Mouse (Mus musculus) adrenal gland, adult 2 months (tissue): Measurements from ENCODE around the gene Rpl41. TPM values are rescaled to one million over a fixed set of nuclear protein-coding genes. Genes with fewer than 3 reads are reported as not detected.
"Not testable (repeated sequence)": the region's sequence is repeated elsewhere in the genome, so short reads cannot be mapped to it uniquely, and the experiment has no call there.

ENCODE experiments used
- DNase-seq: peaks from one replicate; pipeline ENCODE4 v3.0.0; 2021
- polyA plus RNA-seq: library from polyadenylated mRNA; depleted of rRNA; stranded (reverse); fragments of >200 nt; gene quantifications from 2 replicates; pipeline ENCODE4 v1.2.3, GENCODE M21; 2012
- total RNA-seq, 2 experiments: library from RNA; stranded (reverse); gene quantifications; 2 replicates each; pipeline ENCODE4 v1.2.3; 2021

Rpl41 gene
- total and polyA plus RNA-seq, 3 experiments = 1,178 to 3,144 (median 3,028) TPM

DNA sequence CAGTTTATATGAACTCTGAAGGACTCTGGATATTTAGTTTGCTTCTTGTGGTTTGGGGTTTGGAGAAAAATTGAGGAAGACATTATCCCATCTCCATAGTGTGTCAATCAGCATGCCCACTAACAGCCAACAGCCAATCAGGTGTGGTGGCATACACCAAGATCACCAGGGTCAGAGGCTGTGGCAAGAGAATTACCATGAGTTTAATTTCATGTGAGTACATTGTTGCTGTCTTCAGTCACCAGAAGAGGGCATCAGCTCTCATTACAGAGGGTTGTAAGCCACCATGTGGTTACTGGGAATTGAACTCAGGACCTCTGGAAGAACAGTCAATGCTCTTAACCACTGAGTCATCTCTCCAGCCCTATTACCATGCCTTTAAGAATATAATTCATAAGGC, 7.2 kb upstream of the Rpl41 start:
- no peak for DNase-seq

DNA sequence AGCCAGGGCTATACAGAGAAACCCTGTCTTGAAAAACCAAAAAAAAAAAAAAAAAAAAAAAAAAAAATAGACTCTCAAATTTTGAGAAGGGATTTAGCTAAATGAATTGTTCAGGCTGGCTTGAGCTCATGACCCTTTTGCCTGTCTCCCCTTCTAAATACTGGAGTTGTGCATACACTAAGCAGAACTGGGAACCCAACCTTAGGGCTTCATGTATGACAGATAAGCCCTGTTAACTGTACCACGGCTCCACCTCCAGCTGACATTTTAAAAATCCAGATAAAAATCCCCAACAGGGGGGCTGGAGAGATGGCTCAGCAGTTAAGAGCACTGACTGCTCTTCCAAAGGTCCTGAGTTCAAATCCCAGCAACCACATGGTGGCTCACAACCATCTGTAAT, 6.5 kb upstream of the Rpl41 start:
- DNase-seq = not testable (repeated sequence)

DNA sequence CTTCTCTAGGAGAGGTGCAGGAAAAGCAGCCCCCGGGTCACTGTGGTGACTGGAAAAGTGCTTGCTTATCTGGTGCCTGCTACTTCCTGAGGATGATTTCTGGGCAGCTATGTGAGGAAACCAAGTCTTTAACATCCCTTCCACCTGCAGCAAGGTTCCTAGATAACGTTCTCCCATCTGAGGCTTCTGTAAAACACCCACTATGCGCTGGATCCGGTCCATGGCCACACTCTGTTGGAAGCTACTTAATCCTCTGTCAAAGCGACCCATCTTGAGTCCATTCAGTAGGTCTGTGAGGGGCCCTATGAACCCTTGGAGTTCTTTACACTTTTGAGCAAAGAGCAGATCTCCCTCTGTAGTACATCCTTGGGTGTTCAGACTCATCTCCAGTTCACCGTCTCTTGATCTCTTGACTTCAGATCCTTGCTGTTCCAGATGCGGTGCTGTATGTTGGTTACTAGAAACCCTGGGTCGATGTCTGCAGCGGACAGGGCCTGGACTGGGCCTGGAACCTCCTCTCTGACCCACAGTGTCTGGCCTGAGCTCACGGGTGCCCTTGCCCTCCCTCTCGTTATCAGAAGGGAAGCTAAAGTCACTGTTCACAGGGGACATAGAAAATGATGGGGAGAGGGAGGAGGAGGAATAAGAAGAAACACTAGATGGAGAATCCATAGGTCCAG, 1.2 kb upstream of the Rpl41 start:
- not testable (repeated sequence) for DNase-seq

DNA sequence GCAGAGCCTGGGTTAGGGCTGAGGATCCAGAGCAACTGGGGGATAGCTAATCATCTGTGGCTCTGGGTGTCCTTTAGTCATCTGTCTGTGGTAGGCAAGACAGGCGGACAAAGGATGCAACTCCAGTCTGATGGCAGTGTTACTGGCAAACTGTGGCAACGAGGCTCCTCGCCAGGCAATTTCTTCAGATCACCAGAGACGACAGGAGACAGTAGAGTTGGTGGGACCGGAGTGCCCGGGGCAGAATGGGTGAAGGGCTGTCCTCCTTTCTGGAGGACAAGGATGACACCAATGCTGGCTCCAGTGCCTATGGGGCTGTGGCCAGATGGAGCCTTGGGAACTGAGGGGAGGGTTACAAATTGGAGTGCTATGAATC, 565 bp upstream of the Rpl41 start:
- DNase-seq = not testable (repeated sequence)

DNA sequence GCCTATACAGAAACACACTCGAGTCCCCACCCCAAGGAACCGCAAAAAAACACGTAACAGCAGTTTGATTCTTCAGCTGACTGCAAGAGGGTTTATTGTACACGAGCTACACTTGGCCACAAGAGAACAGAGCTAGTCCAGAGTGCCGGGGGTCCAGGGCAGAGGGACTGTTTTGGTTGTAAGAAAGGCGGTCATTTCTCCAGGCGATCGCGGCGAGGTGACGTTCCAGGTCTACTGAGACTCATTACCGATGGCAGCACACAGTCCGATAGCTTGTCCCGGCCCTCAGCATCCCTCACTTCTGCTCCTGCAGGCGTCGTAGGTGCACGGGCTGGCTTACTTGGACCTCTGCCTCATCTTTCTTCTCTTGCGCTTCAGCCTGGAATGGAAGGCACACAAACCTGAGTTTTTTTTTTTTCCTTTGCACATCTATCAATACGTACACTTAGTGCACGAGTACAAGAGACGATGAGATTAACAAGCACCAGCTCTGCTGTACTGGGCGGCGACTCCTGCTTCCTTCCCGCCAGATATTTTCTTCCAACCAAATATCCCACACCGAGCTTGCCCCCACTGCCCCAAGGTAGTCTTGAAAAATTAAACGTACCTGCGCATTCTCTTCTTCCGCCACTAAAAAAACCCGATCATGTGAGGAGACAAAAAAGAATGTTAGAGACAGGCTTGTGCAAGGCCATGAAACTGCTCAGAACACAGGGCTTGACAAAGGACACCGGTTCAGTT, 884 bp downstream of the Rpl41 start:
- DNase-seq = not testable (repeated sequence)

DNA sequence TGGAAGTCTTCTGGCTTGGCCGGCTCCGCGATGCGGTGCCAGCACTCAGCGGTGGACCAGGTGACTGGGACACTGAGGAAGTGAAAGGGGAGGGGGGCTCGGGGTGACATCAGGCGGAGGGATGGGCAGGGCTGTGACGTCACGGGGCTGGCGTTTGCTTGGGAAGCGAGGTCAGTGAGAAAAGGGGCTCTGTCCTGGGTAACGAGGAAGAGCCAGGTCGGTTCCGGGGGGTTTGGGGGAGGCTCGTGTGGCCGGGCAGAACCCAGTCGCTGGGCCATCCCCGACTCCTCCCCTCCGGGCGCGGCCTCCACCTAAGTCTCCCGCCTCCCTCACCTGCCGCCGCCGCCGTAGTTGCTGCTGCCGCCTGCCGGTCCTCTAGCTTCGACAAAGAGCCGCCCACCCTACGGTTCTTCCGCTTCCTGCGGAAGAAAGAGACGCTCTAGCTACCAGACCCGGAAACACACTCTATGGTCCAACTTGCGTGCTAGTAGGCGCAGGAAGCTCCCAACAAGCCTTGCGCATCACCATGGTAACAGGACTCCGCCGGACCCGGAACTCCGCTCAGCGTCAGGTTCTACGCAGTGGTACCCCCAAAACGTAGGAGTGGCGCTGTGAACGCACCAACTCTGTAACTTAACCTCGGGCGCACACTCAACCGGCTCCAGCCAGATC, 1.6 kb downstream of the Rpl41 start, which contains the start of gene Zc3h10:
Zc3h10 (minus strand) TSS at position 414 of the 672 bp plus-strand sequence.
- DNase-seq = peak; percentile 96

DNA sequence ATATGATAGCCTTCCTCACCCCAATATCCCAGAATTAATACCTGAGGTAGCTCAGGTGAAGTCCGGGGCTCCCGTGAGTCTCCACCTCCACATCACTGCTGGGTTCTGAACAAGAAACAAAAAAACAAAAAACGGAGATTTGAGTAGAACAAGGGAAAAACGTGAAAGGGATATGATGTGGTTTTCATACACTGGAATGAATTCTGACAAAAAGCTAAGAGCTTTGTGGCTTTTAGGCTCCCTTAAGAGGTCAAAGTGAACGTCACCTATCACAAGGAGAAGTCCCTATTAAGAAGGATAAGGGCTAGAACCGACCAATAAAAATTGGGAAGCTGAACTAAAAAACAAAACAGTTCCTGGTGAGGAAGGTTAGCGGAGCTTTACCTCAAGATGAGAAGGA, 2.3 kb downstream of the Rpl41 start:
- no peak for DNase-seq

DNA sequence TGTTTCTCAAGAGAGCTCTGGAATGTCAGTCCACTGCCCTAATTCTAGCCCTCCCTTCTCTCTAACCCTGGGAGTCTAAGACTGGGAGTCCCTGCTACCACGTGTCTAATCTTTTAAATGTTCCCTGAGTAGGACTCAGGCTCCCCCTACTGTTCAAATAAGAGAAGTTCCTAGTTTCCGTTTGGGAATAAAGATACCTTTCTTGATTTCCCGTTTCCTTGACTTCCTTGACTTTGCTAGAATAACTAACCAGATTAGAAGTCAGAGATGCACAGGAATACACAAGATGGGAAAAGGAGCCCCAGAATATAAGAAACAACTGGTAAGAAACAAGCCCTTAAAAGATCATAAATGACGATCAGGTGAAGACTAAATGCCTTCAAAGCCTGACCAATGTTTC, 2.7 kb downstream of the Rpl41 start:
- DNase-seq = no peak

DNA sequence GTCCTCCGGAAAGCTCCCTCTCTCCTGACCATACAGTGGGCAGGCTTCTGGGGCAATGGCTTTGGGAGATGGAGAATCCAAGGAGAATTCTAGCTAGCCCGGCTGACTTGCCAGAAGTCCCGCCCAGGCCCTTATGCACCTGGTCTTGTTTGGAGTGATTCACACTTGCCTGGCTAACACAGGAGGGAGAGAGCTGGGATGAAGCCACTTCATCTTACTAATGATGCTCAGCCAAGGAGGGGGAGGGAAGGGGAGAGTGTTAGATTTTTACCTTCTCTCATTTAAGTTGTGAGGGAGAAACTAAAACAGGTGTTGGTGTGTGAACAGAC, 3.6 kb downstream of the Rpl41 start:
- no peak for DNase-seq

DNA sequence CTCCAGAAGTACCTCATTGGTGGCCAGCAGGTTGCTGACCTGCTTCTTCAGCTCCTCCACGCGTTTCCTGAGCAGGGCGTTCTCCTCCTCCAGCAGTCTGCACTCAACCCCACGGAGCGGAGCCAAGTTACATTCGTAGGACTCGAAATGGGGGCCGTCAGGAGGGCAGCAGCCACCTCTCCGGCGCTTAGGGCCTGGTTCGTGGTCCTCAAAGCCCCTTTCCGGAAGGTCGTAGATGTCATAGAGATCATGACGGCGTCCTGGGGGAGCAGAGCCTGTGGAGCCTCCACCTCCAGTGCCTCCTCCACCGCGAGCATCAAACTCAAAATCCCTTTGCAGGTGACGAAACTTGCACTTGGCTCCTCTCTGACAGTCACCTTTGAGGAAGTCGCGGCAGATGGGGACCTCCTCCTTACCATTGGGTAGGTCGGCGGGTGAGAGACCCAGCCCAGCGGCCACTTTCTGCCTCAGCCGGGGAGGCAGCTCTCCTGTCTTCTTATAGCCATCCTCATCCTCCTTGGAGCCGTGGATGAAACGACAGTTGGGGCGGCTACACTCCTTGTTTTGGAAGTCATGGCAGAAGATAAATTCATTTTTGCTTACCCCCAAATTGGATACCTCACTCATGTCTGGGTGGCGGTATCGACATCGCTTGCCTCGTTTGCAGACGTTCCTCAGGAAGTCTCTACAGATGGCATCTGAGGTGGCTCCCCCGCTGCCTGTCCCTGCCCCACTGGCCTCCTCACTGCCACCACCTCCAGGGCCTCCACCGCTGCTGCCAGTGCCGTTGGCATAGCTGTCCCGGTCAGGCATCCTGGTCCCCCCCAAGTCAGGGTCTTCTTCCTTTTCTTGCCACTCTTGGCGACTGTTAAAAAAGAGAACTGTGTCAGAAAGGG, 4.2 kb downstream of the Rpl41 start:
- DNase-seq = no peak

DNA sequence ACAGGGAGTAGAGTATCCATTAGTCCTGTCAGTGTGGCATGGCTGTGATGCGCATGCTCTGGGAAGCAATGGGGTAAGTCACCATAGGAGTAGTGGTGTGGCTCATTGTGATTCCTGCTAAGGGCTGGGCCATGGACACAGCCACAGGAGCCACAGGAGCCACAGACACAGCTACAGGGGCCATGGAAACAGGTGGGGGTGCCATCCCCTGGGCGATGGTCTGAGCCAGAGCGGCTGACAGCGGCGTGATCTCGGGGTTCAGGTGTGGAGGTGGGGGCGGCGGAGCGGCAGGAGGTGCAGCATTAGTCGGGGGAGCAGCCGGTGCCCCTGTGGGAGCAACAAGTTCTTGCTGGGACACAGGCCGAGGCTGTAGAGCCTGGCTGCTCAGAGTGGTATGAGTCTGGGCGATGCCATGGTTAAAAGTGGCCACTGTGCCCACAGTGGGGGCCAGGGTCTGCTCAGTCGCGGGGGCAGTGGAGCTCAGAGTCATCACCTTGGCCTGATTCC, 4.9 kb downstream of the Rpl41 start:
- DNase-seq = no peak

DNA sequence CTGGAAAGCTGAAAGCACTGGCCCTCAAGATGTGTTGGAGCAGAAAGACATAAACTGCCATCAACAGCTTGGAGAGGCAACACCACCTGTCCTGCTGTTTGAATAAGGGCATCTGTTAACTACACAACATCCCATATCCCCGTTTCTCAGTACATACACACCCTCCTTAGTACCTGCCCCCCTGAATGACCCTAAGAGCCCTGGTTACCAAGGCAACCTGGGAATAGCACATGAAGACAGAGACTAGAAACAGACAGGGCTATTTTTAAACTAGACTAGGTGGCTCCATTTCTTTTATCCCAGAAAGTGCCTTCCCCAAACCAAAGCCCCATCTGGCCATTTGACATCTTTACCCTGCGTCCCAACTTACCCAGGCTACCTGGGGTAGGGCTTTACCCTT, 6.0 kb downstream of the Rpl41 start:
- no peak for DNase-seq

DNA sequence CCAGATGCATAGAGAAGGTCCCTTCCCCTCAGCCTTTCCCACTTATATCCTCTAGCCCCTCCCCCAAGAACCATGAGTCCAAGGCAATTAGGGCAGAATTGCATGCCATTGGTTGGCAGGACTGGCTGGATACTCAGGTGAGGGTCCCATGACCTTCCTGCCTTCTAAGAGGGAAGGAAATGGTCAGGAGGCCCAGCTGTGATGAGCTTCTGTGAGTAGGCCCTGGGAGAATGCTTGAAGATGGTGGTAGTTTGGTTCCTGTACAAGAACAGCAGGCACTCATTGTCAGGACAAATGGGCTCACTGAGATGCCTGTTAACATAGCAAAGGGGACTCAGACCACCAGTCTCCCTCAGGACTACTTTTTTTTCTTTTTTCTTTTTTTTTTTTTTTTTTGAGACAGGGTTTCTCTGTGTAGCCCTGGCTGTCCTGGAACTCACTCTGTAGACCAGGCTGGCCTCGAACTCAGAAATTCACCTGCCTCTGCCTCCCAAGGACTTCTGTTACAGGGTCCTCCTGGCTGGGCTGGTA, 10.7 kb downstream of the Rpl41 start:
- no peak for DNase-seq

DNA sequence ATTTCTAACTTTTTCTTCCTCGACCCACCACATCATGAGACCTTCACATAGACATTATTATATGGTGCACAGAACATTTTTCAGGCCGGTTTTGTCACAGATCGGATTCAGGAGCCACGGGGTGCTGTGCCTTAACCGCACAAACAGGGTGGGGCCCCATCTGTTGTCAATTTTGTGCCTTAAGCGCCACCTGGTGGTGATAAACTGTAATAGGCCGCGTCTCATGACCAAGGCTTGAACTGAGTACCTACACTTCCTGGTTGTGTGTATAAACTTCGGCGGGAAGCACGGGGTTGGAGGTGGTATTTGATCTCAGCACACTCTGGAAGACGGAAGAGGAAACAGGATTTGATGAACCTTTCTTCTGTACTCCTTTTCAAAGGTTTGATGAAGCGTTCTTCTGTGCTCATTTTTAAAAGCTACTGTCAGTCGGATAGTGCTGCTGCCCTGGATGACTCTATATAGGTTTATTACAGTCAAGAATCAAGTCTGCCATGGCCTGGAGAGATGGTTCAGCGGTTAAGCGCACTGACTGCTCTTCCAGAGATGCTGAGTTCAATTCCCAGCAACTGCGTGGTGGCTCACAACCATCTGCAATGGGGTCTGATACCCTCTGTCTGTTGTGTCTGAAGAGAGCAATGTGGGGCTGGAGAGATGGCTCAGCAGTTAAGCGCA, 12.7 kb downstream of the Rpl41 start:
- peak; percentile 88 for DNase-seq

DNA sequence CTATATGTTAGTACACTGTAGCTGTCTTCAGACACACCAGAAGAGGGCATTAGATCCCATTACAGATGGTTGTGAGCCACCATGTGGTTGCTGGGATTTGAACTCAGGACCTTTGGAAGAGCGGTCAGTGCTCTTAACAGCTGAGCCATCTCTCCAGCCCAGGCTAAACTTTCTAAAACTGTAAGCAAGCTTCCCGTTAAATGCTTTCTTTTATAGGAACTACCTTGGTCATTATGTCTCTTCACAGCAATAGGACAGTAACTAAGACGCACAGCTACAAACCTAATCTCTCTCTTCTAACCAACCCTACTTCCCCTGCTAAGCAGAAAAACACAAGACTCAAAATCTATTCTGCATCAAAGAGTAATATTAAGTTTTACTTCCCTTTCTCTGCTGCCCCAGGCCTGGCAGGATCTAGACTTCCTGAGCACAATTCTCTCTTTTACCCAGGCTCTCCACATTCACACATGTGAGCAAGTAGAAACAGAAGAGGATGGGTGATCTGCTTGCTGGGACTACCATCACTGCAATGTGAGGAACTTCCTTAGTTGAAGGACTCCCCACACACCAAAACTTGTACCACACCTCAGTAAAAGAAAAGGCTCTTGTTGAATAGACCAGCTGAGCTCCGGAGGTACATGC, 13.4 kb downstream of the Rpl41 start:
- no peak for DNase-seq

DNA sequence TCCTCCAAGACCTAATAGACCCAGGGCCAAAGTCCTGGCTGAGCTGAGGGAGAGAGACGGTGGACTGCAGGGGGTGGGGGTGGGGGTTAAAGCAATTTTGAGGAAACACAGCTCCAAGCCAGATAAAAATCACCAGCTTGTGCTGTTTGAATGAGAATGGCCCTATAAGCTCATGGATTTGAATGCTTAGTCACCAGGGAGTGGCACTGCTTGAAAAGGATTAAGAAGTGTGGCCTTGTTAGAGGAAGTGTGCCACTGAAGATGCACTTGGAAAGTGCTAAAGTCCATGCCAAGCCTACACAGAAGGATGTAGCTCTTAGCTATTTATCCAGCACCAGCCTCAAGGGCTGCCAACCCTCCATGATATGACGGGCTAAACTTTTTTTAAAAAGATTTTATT, 13.9 kb downstream of the Rpl41 start:
- DNase-seq = no peak

DNA sequence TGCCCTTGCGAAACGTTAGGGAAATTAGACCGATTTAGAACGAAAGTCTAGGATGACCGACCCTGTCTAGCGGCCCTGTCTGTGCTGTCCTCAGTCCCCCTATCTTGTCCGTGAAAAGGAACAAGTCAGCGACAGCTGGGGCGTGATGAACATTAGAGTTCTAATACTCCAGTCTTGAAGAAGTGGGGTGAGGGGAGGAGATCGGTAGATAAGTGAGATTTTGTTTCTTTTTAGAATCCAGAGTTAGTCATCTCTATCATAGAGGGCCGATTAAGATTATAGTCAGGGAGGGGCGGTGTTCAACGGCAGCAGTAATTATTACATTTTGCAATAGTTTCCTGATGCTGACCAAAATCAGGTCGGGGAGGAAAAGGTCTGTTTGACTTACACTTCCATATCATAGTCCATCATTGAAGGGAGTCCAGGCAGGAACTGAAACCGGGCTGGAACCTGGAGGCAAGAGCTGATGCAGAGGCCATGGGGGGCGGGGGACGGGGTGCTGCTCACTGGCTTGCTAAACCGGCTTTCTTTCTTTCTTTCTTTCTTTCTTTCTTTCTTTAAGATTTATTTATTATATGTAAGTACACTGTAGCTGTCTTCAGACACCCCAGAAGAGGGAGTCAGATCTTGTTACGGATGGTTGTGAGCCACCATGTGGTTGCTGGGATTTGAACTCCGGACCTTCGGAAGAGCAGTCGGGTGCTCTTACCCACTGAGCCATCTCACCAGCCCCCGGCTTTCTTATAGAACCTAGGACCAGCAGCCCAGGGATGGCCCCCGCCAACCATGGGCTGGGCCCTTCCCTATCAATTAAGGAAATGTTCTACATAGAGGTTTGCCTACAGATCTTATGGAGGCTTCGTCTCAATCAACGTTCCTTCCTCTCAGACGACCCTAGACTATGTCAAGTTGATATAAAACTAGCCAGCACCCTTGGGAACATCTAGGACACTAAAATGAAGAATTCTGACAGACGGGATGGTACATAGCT, 22.4 kb downstream of the Rpl41 start:
- no peak for DNase-seq

DNA sequence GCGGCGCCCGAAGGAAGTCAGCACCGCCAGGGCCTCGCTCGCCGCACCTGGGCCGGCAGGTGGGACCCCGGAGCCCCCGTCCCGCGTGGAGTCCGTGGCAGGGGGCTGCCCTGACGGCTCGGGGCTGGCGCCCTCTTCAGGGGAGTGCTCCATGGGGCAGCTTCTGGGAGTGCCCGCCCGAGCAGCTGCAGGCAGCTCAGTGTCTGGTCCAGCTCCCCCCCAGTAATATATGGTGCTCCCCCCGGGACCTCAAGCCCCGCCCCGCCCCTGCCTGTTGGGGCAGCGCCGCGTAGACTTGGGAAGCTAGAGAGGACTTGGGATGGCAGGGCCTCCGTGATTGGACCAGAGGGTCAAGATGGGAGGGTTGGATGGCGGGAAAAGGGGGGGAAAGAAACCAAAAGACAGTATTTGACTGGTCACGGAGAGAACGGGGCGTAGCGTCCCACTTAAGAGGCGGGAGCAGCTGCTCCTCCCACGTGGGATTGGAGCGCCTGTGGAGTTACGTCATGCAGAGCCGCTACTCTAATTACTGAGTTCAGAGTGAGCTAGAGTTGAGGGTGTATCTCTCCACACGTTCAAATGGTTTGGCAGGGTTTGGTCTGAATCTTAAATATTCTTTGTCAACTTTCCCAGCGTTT, 23.3 kb downstream of the Rpl41 start, which contains the start of gene Esyt1:
Esyt1 (minus strand) TSS at position 201 of the 638 bp plus-strand sequence.
- DNase-seq = peak; percentile 98
